ENCODE assay signal across 8 mouse cellular contexts in the genomic region with DNA sequence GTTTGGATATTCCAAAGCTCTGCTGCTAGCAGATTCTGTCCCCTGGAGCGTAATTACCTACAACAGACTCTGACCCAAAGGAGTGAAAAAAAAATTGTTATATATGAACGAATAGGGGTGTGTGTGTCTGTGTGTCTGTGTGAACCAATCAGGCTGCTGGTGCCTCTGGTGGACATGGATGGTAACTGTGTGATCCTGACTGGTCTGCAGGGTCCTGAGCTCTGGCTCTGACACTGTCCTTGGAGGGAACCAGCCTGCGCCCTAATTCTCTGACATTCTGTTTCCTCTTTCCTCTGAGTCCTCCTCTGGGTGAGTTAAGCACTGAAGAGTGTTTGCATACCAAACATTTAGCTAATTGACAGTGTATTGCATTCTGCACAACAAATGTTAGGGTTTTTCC. TPM values are rescaled to one million over a fixed set of nuclear protein-coding genes. Genes with fewer than 3 reads are reported as not detected.
A peak's percentile ranks its signal among the peaks of the same experiment; 100 is the strongest.
DNase-seq lines count a peak whose midpoint lies in the region; ATAC-seq and TF ChIP-seq lines count a peak whose summit lies in the region.

No protein-coding gene starts in this region.

- WGBS in heart, adult 2 months: 64% methylated on average over 3 of the region's 3 CpGs
- WGBS in heart, embryonic 10.5 days: 56% methylated on average over 3 of the region's 3 CpGs
- WGBS in liver, embryonic 14.5 days (ENCODE audit: insufficient replicate concordance): 44% methylated on average over 3 of the region's 3 CpGs

- H3K9me3 ChIP-seq in heart, embryonic 10.5 days: no peaks in the 10 kb centered on the region
- H3K9me3 ChIP-seq in liver, embryonic 14.5 days (ENCODE audit: control insufficient read depth, low read length): no peaks in the 10 kb centered on the region

- no peak overlapping the region for H3K9ac ChIP-seq in heart, adult 2 months (ENCODE audit: low read depth, low read length)
- H3K9ac ChIP-seq in liver, embryonic 14.5 days (replicated peaks): peak overlapping the region; percentile 18; the same call in 1 of the 2 replicates

- no peaks in the 10 kb centered on the region for H3K27me3 ChIP-seq in heart, adult 2 months (ENCODE audit: control insufficient read depth, insufficient read depth, low read length)
- no peaks in the 10 kb centered on the region for H3K27me3 ChIP-seq in heart, embryonic 10.5 days (ENCODE audit: insufficient read depth, poor library complexity, severe bottlenecking)
- H3K27me3 ChIP-seq in liver, embryonic 14.5 days (ENCODE audit: control insufficient read depth, insufficient read depth, low read length): no peaks in the 10 kb centered on the region

- no peaks in the 10 kb centered on the region for H3K4me1 ChIP-seq in heart, adult 2 months (ENCODE audit: control insufficient read depth, insufficient read depth, low read length)
- H3K4me1 ChIP-seq in heart, embryonic 10.5 days: no peaks in the 10 kb centered on the region
- peaks cover 14 to 33% of the 10 kb centered on the region in 2 experiments for H3K4me1 ChIP-seq in liver, embryonic 14.5 days (replicated peaks; ENCODE audit: control insufficient read depth in 2 of 2, insufficient read depth in 2 of 2, low read length in 1 of 2)

- H3K79me2 ChIP-seq in heart, adult 2 months (replicated peaks; ENCODE audit: control insufficient read depth, insufficient read depth, low read length): no peaks in the 10 kb centered on the region

- peak; percentile 66; the same call in 1 of the 2 replicates for ATAC-seq in liver, embryonic 14.5 days (ENCODE audit: insufficient read depth)

- intact Hi-C loops in heart, adult 2 months (cut with DNase I): no loop called here

- no peak overlapping the region for H3K4me3 ChIP-seq in heart, adult 2 months
- no peak overlapping the region for H3K4me3 ChIP-seq in heart, embryonic 10.5 days
- no peak overlapping the region for H3K4me3 ChIP-seq in liver, embryonic 14.5 days (ENCODE audit: insufficient read depth in 1 of 2, low read depth in 2 of 2, low read length in 2 of 2)

- no peak overlapping the region for H3K4me2 ChIP-seq in liver, embryonic 14.5 days (ENCODE audit: low read depth)

- H3K36me3 ChIP-seq in heart, adult 2 months (ENCODE audit: control insufficient read depth, insufficient read depth, low read length): no peaks in the 10 kb centered on the region
- H3K36me3 ChIP-seq in heart, embryonic 10.5 days: no peaks in the 10 kb centered on the region
- H3K36me3 ChIP-seq in liver, embryonic 14.5 days (replicated peaks; ENCODE audit: control insufficient read depth, insufficient read depth, low read depth): no peaks in the 10 kb centered on the region

- H3K27ac ChIP-seq in heart, adult 2 months: no peak overlapping the region
- H3K27ac ChIP-seq in heart, embryonic 10.5 days: no peak overlapping the region
- no peak overlapping the region for H3K27ac ChIP-seq in liver, embryonic 14.5 days

- TF ChIP-seq POLR2A in heart, adult 2 months (IDR thresholded peaks at IDR 0.05; ENCODE audit: insufficient read depth, low read depth, low read length): no peak
- no peak for TF ChIP-seq POLR2A in brain, embryonic 14.5 days (IDR thresholded peaks at IDR 0.05; ENCODE audit: borderline replicate concordance, extremely low read depth, insufficient read depth, insufficient read length, poor library complexity, severe bottlenecking)

- DNase-seq in heart, adult 2 months: peak in 1 of 2 experiments; percentile 7
- DNase-seq in heart, embryonic 10.5 days (ENCODE audit: low spot score): no peak
- DNase-seq in A20 (ENCODE audit: low read depth, low spot score): peak; percentile 40
- no peak for DNase-seq in brain, embryonic 14.5 days (ENCODE audit: low read depth)
- no peak for DNase-seq in liver, embryonic 14.5 days (ENCODE audit: low read depth in 3 of 3, low spot score in 3 of 3)
- no peak for DNase-seq in adipocyte (ENCODE audit: low spot score)
- DNase-seq in right cerebral cortex, postnatal 25 days: no peak
- no peak for DNase-seq in gastrocnemius, postnatal 4 days (ENCODE audit: low spot score in 2 of 2)

- TF ChIP-seq EP300 in heart, adult 2 months (IDR thresholded peaks at IDR 0.05; ENCODE audit: insufficient read depth, low read depth, low read length): no peak
- no peak for TF ChIP-seq EP300 in liver, embryonic 14.5 days (IDR thresholded peaks at IDR 0.05; ENCODE audit: low read depth)

- TF ChIP-seq CTCF in heart, adult 2 months (IDR thresholded peaks at IDR 0.05): peak; percentile 28; the same call in 1 of the 2 replicates
- TF ChIP-seq CTCF in brain, embryonic 14.5 days (IDR thresholded peaks at IDR 0.05; ENCODE audit: borderline replicate concordance, extremely low read depth, insufficient read depth, insufficient read length): peak; percentile 43; the same call in 1 of the 2 replicates
- TF ChIP-seq CTCF in liver, embryonic 14.5 days (IDR thresholded peaks at IDR 0.05; ENCODE audit: low read depth): peak; percentile 84

RNA-seq across cellular contexts. Expression of a gene that starts 4.2 kb away (rescaled TPM):
- total RNA-seq in heart, adult 2 months (2021): under 1 TPM; 0.10 to 0.73 TPM
- polyA plus RNA-seq in heart, adult 2 months (2012; rRNA removed): 0.06 TPM in 1 of 2 replicates, not detected in the other
- 35.8 and 50.0 TPM in 2 replicates for polyA plus RNA-seq in heart, embryonic 10.5 days (2016; fragmentation: Nextera tagmentation; extraction: Ambion mirVana)
- polyA plus RNA-seq in brain, embryonic 14.5 days (2012; rRNA removed): 0.08 and 0.30 TPM in 2 replicates
- polyA plus RNA-seq in liver, embryonic 14.5 days (2012; rRNA removed): 191 and 274 TPM in 2 replicates
- polyA plus RNA-seq in liver, embryonic 14.5 days (2014; fragmentation: Nextera tagmentation; extraction: Ambion mirVana): 293 and 315 TPM in 2 replicates
- under 1 TPM in 1 of 2 experiments, not detected in 1; 0.54 TPM for total RNA-seq in gastrocnemius, postnatal 4 days (2021)

RNA-seq across cellular contexts. Expression of a gene that starts 28.3 kb away (rescaled TPM):
- total RNA-seq in heart, adult 2 months (2021): 1 to 10 TPM; 3.8 to 4.1 TPM
- polyA plus RNA-seq in heart, adult 2 months (2012; rRNA removed): 3.7 and 5.3 TPM in 2 replicates
- 10.3 and 11.6 TPM in 2 replicates for polyA plus RNA-seq in heart, embryonic 10.5 days (2016; fragmentation: Nextera tagmentation; extraction: Ambion mirVana)
- polyA plus RNA-seq in brain, embryonic 14.5 days (2012; rRNA removed): 8.1 and 9.8 TPM in 2 replicates
- polyA plus RNA-seq in liver, embryonic 14.5 days (2012; rRNA removed): 13.9 and 16.1 TPM in 2 replicates
- polyA plus RNA-seq in liver, embryonic 14.5 days (2014; fragmentation: Nextera tagmentation; extraction: Ambion mirVana): 8.2 and 11.6 TPM in 2 replicates
- 1 to 10 TPM; 3.9 to 4.1 TPM for total RNA-seq in gastrocnemius, postnatal 4 days (2021)

RNA-seq across cellular contexts. Expression of a gene that starts 33.2 kb away (rescaled TPM):
- 10 to 100 TPM; 53.5 to 57.8 TPM for total RNA-seq in heart, adult 2 months (2021)
- polyA plus RNA-seq in heart, adult 2 months (2012; rRNA removed): 9.5 and 14.2 TPM in 2 replicates
- 246 and 343 TPM in 2 replicates for polyA plus RNA-seq in heart, embryonic 10.5 days (2016; fragmentation: Nextera tagmentation; extraction: Ambion mirVana)
- polyA plus RNA-seq in brain, embryonic 14.5 days (2012; rRNA removed): 28.6 and 65.2 TPM in 2 replicates
- 60.1 and 171 TPM in 2 replicates for polyA plus RNA-seq in liver, embryonic 14.5 days (2012; rRNA removed)
- 351 and 427 TPM in 2 replicates for polyA plus RNA-seq in liver, embryonic 14.5 days (2014; fragmentation: Nextera tagmentation; extraction: Ambion mirVana)
- total RNA-seq in gastrocnemius, postnatal 4 days (2021): 100 to 1,000 TPM; 121 to 131 TPM

Comparison
In these comparisons a context has a peak if more than half of its experiments do, and no peak if none do; other contexts are left out.
1. RNA of a gene that starts 4.2 kb away (polyA plus RNA-seq): 191 to 315 TPM in liver, embryonic 14.5 days and 35.8 to 50.0 TPM in heart, embryonic 10.5 days; 0.08 to 0.30 TPM in brain, embryonic 14.5 days and 0.06 TPM in heart, adult 2 months; every median in the first group is over 10 times any median in the second.
2. CTCF ChIP-seq: peak in every context shown above with its lines; median percentile 84 in liver, embryonic 14.5 days; 43 in brain, embryonic 14.5 days; 28 in heart, adult 2 months.